Mouse (Mus musculus): ENCODE data around the gene Armc9.

Armc9 gene

GRCm38 (mm10) chr1:86277055-86277454 lies 122.5 kb downstream of the Armc9 start:
- DNase-seq (ENCODE audit: low read depth, low spot score) = no peak

- no peak for DNase-seq (ENCODE audit: low read depth, low spot score)
These were observed 127.4 kb downstream of the Armc9 start for GRCm38 (mm10) chr1:86281781-86282536.

- no peak for DNase-seq (ENCODE audit: low read depth, low spot score)
These were observed 129.5 kb downstream of the Armc9 start for GRCm38 (mm10) chr1:86284101-86284500.

GRCm38 (mm10) chr1:86285295-86285694 lies 130.7 kb downstream of the Armc9 start:
- no peak for DNase-seq (ENCODE audit: low read depth, low spot score)

GRCm38 (mm10) chr1:86287473-86287872 lies 132.9 kb downstream of the Armc9 start:
- DNase-seq (ENCODE audit: low read depth, low spot score) = no peak

GRCm38 (mm10) chr1:86290452-86290851 lies 135.9 kb downstream of the Armc9 start:
- DNase-seq (ENCODE audit: low read depth, low spot score) = no peak

GRCm38 (mm10) chr1:86293091-86293490 lies 138.5 kb downstream of the Armc9 start:
- DNase-seq (ENCODE audit: low read depth, low spot score) = no peak

GRCm38 (mm10) chr1:86293868-86294267 lies 139.3 kb downstream of the Armc9 start:
- DNase-seq (ENCODE audit: low read depth, low spot score) = no peak

GRCm38 (mm10) chr1:86294472-86294871 lies 139.9 kb downstream of the Armc9 start:
- no peak for DNase-seq (ENCODE audit: low read depth, low spot score)

- DNase-seq (ENCODE audit: low read depth, low spot score) = no peak
These were observed 145.5 kb downstream of the Armc9 start for GRCm38 (mm10) chr1:86300093-86300492.

- no peak for DNase-seq (ENCODE audit: low read depth, low spot score)
These were observed 146.2 kb downstream of the Armc9 start for GRCm38 (mm10) chr1:86300731-86301130.

- DNase-seq (ENCODE audit: low read depth, low spot score) = no peak
These were observed 146.9 kb downstream of the Armc9 start for GRCm38 (mm10) chr1:86301221-86302091.

- DNase-seq (ENCODE audit: low read depth, low spot score) = no peak
These were observed 148.0 kb downstream of the Armc9 start, which contains the start of gene B3gnt7 for GRCm38 (mm10) chr1:86302532-86302931. Gene B3gnt7 (plus strand): TSS chr1:86302832.

- DNase-seq (ENCODE audit: low read depth, low spot score) = peak; percentile 71
These were observed 148.7 kb downstream of the Armc9 start for GRCm38 (mm10) chr1:86303063-86303872.

- DNase-seq (ENCODE audit: low read depth, low spot score) = no peak
These were observed 149.3 kb downstream of the Armc9 start for GRCm38 (mm10) chr1:86303873-86304250.

GRCm38 (mm10) chr1:86306686-86307085 lies 152.1 kb downstream of the Armc9 start:
- DNase-seq (ENCODE audit: low read depth, low spot score) = no peak

- DNase-seq (ENCODE audit: low read depth, low spot score) = no peak
These were observed 152.7 kb downstream of the Armc9 start for GRCm38 (mm10) chr1:86307177-86307762.

GRCm38 (mm10) chr1:86307871-86308641 lies 153.5 kb downstream of the Armc9 start:
- no peak for DNase-seq (ENCODE audit: low read depth, low spot score)

GRCm38 (mm10) chr1:86309270-86309833 lies 154.8 kb downstream of the Armc9 start:
- DNase-seq (ENCODE audit: low read depth, low spot score) = no peak

Measured in WW6 (cell line).